Mouse (Mus musculus) heart, postnatal 0 days (tissue): ENCODE results near the gene Tpsab1.

ENCODE experiments used
- CTCF ChIP-seq: IDR thresholded peaks from 2 replicates; pipeline ENCODE4 v1.5.1; 2016; ENCODE audit warnings: antibody characterized with exemption, control low read depth, low read depth
- EP300 ChIP-seq: IDR thresholded peaks from 2 replicates; pipeline ENCODE4 v1.6.1; 2016; ENCODE audit warnings: antibody characterized with exemption, low read depth

DNA sequence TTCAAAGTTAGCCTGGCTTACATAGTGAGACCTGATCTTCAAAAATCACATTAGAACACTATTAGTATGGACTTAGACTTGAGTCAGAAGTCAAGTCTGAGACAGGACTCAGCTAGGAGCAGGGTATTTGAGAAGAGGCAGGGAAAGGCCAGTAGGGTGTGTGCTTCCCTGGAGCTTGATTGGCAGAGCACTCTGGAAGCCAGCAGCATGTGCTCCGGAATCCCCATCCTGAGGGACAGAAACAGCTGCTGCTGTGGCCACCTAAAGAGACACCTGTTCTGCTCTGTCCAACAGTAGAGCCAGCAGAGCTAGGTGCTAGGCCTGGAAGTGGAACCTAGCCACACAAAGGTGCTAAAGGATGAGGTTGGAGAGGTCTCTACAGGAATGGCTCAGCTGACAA, 51.3 kb downstream of the Tpsab1 start:
- TF ChIP-seq EP300, result no peak
- no peak for TF ChIP-seq CTCF
